Mouse (Mus musculus): ENCODE data around the gene Fn1.

- no peak for TF ChIP-seq CTCF (IDR thresholded peaks at IDR 0.05; ENCODE audit: low read depth)
- no peak for TF ChIP-seq EP300 (optimal IDR thresholded peaks at IDR 0.05)
Observed at GRCm38 (mm10) chr1:71621526-71621925, 31.5 kb downstream of the Fn1 start.
